Mouse (Mus musculus): ENCODE results near the gene Lrrc2.
A peak's percentile ranks its signal among the peaks of the same experiment; 100 is the strongest.

Gene Lrrc2

GRCm38 (mm10) chr9:110951397-110951796, at the start of gene Lrrc2:
Gene Lrrc2, plus strand, starts transcription at chr9:110951545.
- DNase-seq (ENCODE audit: low read depth, low spot score): no peak

GRCm38 (mm10) chr9:110902271-110902670, 49.1 kb upstream of the Lrrc2 start:
- no peak for DNase-seq (ENCODE audit: low read depth, low spot score)

- no peak for DNase-seq (ENCODE audit: low read depth, low spot score)
Measured at GRCm38 (mm10) chr9:110907201-110907837, 44.0 kb upstream of the Lrrc2 start.

GRCm38 (mm10) chr9:110907838-110908630, 43.3 kb upstream of the Lrrc2 start:
- DNase-seq (ENCODE audit: low read depth, low spot score): no peak

GRCm38 (mm10) chr9:110908631-110909016, 42.7 kb upstream of the Lrrc2 start:
- DNase-seq (ENCODE audit: low read depth, low spot score): no peak

GRCm38 (mm10) chr9:110909371-110909967, 41.9 kb upstream of the Lrrc2 start:
- DNase-seq (ENCODE audit: low read depth, low spot score): no peak

GRCm38 (mm10) chr9:110914631-110915236, 36.6 kb upstream of the Lrrc2 start:
- no peak for DNase-seq (ENCODE audit: low read depth, low spot score)

- DNase-seq (ENCODE audit: low read depth, low spot score): no peak
Measured at GRCm38 (mm10) chr9:110915466-110915865, 35.9 kb upstream of the Lrrc2 start.

GRCm38 (mm10) chr9:110916786-110917185, 34.6 kb upstream of the Lrrc2 start, which contains the start of gene Fam240a:
Gene Fam240a, minus strand, starts transcription at chr9:110916861.
- no peak for DNase-seq (ENCODE audit: low read depth, low spot score)

- DNase-seq (ENCODE audit: low read depth, low spot score): no peak
Measured at GRCm38 (mm10) chr9:110920665-110921419, 30.5 kb upstream of the Lrrc2 start.

GRCm38 (mm10) chr9:110922759-110923158, 28.6 kb upstream of the Lrrc2 start:
- DNase-seq (ENCODE audit: low read depth, low spot score): peak; percentile 49

GRCm38 (mm10) chr9:110931573-110931972, 19.8 kb upstream of the Lrrc2 start:
- DNase-seq (ENCODE audit: low read depth, low spot score): no peak

- DNase-seq (ENCODE audit: low read depth, low spot score): no peak
Measured at GRCm38 (mm10) chr9:110933850-110934437, 17.4 kb upstream of the Lrrc2 start.

- no peak for DNase-seq (ENCODE audit: low read depth, low spot score)
Measured at GRCm38 (mm10) chr9:110935941-110936340, 15.4 kb upstream of the Lrrc2 start.

GRCm38 (mm10) chr9:110937506-110938490, 13.5 kb upstream of the Lrrc2 start:
- no peak for DNase-seq (ENCODE audit: low read depth, low spot score)

GRCm38 (mm10) chr9:110944265-110944664, 7.1 kb upstream of the Lrrc2 start:
- no peak for DNase-seq (ENCODE audit: low read depth, low spot score)

GRCm38 (mm10) chr9:110945343-110945742, 6.0 kb upstream of the Lrrc2 start:
- DNase-seq (ENCODE audit: low read depth, low spot score): no peak

GRCm38 (mm10) chr9:110945926-110946325, 5.4 kb upstream of the Lrrc2 start, which contains the start of gene Tdgf1:
Gene Tdgf1, minus strand, starts transcription at chr9:110946158.
- no peak for DNase-seq (ENCODE audit: low read depth, low spot score)

GRCm38 (mm10) chr9:110946548-110947044, 4.7 kb upstream of the Lrrc2 start:
- no peak for DNase-seq (ENCODE audit: low read depth, low spot score)

- DNase-seq (ENCODE audit: low read depth, low spot score): no peak
Measured at GRCm38 (mm10) chr9:110947261-110947661, 4.1 kb upstream of the Lrrc2 start.

Measured in retina, postnatal 7 days (tissue).